Mouse (Mus musculus) intestine, embryonic 14.5 days (tissue): ENCODE data around the gene St6galnac3. TPM values are rescaled to one million over a fixed set of nuclear protein-coding genes. Genes with fewer than 3 reads are reported as not detected.
A peak's percentile ranks its signal among the peaks of the same experiment; 100 is the strongest.

Source experiments
- ATAC-seq: fragments of 200-750 bp; cut with Nextera tagmentation; replicated peaks from 2 replicates; pipeline ENCODE4 v1.8.0; 2017; ENCODE audit warnings: low read depth, moderate number of reproducible peaks, moderate TSS enrichment, moderate library complexity; ENCODE audit not compliant: low FRiP score, low TSS enrichment
- DNase-seq: peaks from one replicate; pipeline ENCODE4 v3.0.0-alpha.2; 2018; ENCODE audit warnings: low spot score
- H3K27ac ChIP-seq: fragments of 300-500 bp; sonication (generic); 2 replicates; pipeline ENCODE4 v1.5.1; 2014; ENCODE audit warnings: low read depth, mild to moderate bottlenecking, control low read depth
- H3K27me3 ChIP-seq: fragments of 300-500 bp; sonication (generic); replicated peaks from 2 replicates; pipeline ENCODE4 v1.6.1; 2014; ENCODE audit warnings: low read length, control low read depth; ENCODE audit not compliant: control insufficient read depth, insufficient read depth
- H3K36me3 ChIP-seq: fragments of 300-500 bp; sonication (generic); 2 replicates; pipeline ENCODE4 v1.6.1; 2014; ENCODE audit warnings: low read length, control low read depth; ENCODE audit not compliant: control insufficient read depth, insufficient read depth
- H3K4me1 ChIP-seq: fragments of 300-500 bp; sonication (generic); replicated peaks from 2 replicates; pipeline ENCODE4 v1.6.1; 2014; ENCODE audit warnings: low read length, control low read depth, mixed read lengths; ENCODE audit not compliant: control insufficient read depth, insufficient read depth
- H3K4me2 ChIP-seq: fragments of 300-500 bp; sonication (generic); 2 replicates; pipeline ENCODE4 v1.6.1; 2014; ENCODE audit warnings: low read length
- H3K4me3 ChIP-seq: fragments of 300-500 bp; sonication (generic); 2 replicates; pipeline ENCODE4 v1.5.1; 2014; ENCODE audit warnings: low read depth, low read length, control low read depth, mixed read lengths
- H3K9ac ChIP-seq: fragments of 300-500 bp; sonication (generic); 2 replicates; pipeline ENCODE4 v1.6.1; 2014; ENCODE audit warnings: mild to moderate bottlenecking, low read length
- H3K9me3 ChIP-seq: fragments of 300-500 bp; sonication (generic); 2 replicates; pipeline ENCODE4 v1.6.1; 2016; ENCODE audit warnings: low read length, control low read depth; ENCODE audit not compliant: control insufficient read depth
- WGBS: fragments of 180-500 bp; shearing (Covaris S2); extraction: QIAGEN DNeasy Blood & Tissue Kit; methylation state at CpG from one replicate; pipeline ENCODE4 v1.1.7; 2014; 5-methylcytosine and 5-hydroxymethylcytosine counted together
- polyA plus RNA-seq: library from polyadenylated mRNA; unstranded; fragments of >200 nt; fragmentation: Nextera tagmentation; extraction: Ambion mirVana; gene quantifications from 2 replicates; pipeline ENCODE4 v1.2.1, GENCODE M21; 2014

Gene St6galnac3
- polyA plus RNA-seq, 1 experiment from 2014 or later = 45.5 TPM

DNA sequence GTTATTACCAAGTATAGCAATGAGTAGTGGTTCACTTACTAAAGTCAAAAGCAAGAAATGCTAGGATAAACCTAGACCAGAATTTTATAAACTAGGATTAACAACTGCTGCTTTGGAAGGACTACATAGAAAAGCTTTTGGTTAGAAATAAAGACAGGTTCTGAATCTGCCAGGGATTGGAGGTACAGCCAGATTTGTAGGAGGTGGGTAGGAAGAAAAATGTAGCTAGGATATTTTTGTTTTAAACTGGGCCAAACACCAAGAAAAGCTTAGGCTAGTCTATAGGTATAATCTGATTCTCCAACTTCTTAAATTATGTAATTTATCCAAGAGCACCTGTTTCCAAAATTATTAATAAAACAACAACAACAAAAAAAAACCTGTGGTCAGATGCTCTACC lies 3.6 kb upstream of the St6galnac3 start:
- no peak overlapping the region for H3K4me3 ChIP-seq
- H3K9ac ChIP-seq = no peak overlapping the region
- ATAC-seq (no peak), DNase-seq (no peak)
- H3K4me2 ChIP-seq = no peak overlapping the region
- H3K9me3 ChIP-seq = no peaks in the 10 kb centered on the region
- no peaks in the 10 kb centered on the region for H3K27me3 ChIP-seq
- H3K4me1 ChIP-seq = peaks cover 25% of the 10 kb centered on the region
- no peaks in the 10 kb centered on the region for H3K36me3 ChIP-seq
- H3K27ac ChIP-seq = no peak overlapping the region

DNA sequence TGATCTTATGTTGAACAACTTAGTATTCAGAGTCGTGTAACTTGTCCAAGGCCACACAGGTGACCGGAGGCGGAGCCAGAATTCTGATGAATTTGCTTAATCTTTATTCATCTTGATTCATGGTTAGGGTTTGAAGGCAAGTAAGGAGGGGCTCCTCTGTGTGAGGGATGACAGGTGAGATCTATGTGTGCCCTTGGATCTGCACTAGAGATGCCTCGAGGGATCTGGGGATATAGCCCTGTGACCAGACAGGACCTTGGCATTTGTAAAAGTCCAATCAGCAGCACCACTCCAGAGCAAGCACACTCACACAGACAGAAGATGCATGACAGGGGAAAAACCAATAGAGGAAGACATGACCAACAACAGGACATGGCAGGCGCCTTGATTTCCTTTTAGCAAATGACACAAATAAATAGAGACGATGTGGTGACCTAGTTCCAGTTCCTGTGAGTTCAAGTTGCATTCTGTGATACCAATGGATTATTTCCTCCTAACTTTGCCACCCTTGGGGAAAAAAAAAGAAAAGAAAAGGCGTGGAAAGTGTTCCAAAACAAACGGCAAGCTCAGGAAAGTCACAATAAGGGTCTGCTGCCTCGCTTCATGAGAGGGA lies 1.4 kb downstream of the St6galnac3 start:
- peak overlapping the region; percentile 90 for H3K4me2 ChIP-seq
- H3K36me3 ChIP-seq = no peaks in the 10 kb centered on the region
- peaks cover 40% of the 10 kb centered on the region for H3K4me1 ChIP-seq
- H3K27ac ChIP-seq = no peak overlapping the region
- no peak overlapping the region for H3K9ac ChIP-seq
- 74% methylated on average over 9 of the region's 9 CpGs for WGBS
- ATAC-seq (no peak), DNase-seq (no peak)
- H3K4me3 ChIP-seq = peak overlapping the region; percentile 80
- no peaks in the 10 kb centered on the region for H3K27me3 ChIP-seq
- H3K9me3 ChIP-seq = no peaks in the 10 kb centered on the region

DNA sequence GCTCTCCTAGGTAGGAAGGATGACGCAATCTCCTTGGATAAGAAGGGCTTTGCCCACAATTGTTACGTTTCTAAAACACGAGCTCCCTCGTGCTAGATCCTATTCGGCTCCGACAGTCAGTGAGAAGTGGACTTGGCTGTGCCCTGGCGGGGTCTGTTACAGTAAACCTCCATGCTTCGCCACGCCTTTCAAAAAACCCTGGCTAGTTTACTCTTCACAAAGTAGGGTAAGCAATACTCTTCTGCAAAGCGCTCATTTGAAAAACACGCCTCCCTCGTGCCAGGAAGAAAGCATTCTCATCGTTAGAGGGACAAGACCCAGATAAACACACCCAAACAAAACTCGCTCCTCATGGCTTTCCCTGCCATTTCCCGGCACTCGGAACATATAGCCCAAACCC lies 3.4 kb downstream of the St6galnac3 start:
- DNase-seq (no peak), ATAC-seq (no peak)
- Histone ChIP-seq H3K4me3 (no peak overlapping the region), H3K27ac (no peak overlapping the region), H3K9ac (no peak overlapping the region), H3K27me3 (no peaks in the 10 kb centered on the region), H3K9me3 (no peaks in the 10 kb centered on the region), H3K36me3 (no peaks in the 10 kb centered on the region), H3K4me1 (peaks cover 47% of the 10 kb centered on the region), H3K4me2 (no peak overlapping the region)
- WGBS = 81% methylated on average over 16 of the region's 16 CpGs

DNA sequence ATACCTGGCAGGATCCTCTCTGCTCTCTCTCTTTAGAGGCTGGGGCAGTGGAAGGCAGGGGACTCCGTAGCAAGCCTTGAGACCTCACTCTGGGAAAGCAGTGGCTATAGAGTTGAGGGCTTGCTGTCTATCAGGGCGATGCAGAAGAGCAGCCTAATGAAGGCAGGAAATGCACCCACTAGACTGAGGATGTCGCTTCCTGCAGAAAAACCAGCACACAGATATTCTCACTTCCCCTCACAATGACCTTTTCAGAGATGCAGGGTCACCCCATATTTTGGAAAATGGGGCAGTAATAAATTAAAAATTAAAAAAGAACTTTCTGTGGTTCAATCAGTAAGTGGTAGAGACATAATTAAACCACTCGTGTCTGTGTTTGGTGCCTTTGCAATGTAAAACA lies 4.1 kb downstream of the St6galnac3 start:
- H3K27me3 ChIP-seq = no peaks in the 10 kb centered on the region
- ATAC-seq (no peak), DNase-seq (no peak)
- H3K4me3 ChIP-seq = no peak overlapping the region
- no peaks in the 10 kb centered on the region for H3K36me3 ChIP-seq
- 63% methylated on average over 4 of the region's 4 CpGs for whole genome bisulfite sequencing
- no peak overlapping the region for H3K4me2 ChIP-seq
- peaks cover 48% of the 10 kb centered on the region for H3K4me1 ChIP-seq
- H3K9me3 ChIP-seq = no peaks in the 10 kb centered on the region
- no peak overlapping the region for H3K27ac ChIP-seq
- no peak overlapping the region for H3K9ac ChIP-seq

DNA sequence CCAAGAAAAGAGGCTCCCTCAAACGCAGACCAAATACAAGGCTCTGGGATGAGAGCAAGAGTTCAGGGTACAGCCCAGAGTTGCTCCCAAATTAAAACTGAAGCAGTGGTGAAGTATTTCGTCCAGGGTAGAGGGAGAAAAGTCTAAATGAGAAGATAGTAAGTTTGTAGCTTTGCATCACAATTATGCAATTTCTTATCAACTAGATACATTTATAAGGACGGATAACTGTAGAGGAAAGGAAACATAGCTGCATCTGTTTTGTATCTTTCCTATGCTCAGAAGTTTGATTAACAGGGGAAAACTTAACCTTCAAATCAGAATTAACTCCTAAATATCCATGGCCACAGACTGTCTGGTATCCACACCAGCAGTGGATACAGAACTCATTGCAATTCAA lies 4.7 kb downstream of the St6galnac3 start:
- Histone ChIP-seq H3K4me1 (peaks cover 51% of the 10 kb centered on the region), H3K36me3 (no peaks in the 10 kb centered on the region), H3K4me3 (no peak overlapping the region), H3K9ac (no peak overlapping the region), H3K4me2 (peak overlapping the region; percentile 20; the same call in 1 of the 2 replicates), H3K27ac (peak overlapping the region; percentile 82), H3K27me3 (no peaks in the 10 kb centered on the region), H3K9me3 (no peaks in the 10 kb centered on the region)
- no peak for DNase-seq
- WGBS = 46% methylated on average over 3 of the region's 3 CpGs
- ATAC-seq = no peak

DNA sequence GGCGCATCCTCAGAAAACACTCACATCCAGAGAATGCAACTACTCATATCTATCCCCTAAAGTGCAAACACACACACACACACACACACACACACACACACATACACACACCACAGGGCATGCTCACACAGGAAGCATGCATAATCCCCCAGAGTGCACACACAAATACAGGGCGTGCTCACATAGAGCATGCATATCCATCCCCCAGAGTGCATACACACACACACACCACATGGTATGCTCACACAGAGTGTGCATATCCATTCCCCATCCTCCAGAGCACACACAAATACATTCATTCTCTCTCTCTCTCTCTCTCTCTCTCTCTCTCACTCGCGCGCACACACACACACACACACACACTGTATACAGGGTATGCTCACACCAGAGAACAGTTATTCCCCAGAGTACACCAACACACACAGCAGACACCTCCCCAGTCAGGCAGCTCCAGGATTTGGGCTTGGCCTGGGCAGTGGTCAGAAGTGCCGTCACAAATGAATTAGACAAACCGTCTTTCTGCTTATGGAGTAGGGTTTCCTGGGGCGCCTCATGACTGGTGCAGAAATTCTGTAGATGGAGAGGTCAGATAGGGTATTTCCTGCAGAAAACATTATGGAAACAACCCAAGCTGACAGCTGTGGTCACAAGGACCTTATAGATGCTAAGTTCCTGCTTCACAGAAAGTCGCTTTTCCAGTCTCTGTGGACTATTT lies 5.6 kb downstream of the St6galnac3 start:
- Histone ChIP-seq H3K4me3 (no peak overlapping the region), H3K4me2 (peak overlapping the region; percentile 20; the same call in 1 of the 2 replicates), H3K27me3 (no peaks in the 10 kb centered on the region), H3K27ac (peak overlapping the region; percentile 82), H3K36me3 (no peaks in the 10 kb centered on the region), H3K4me1 (peaks cover 59% of the 10 kb centered on the region), H3K9ac (no peak overlapping the region), H3K9me3 (no peaks in the 10 kb centered on the region)
- 61% methylated on average over 9 of the region's 9 CpGs for WGBS
- ATAC-seq (peak; percentile 60; the same call in 1 of the 2 replicates), DNase-seq (no peak)

DNA sequence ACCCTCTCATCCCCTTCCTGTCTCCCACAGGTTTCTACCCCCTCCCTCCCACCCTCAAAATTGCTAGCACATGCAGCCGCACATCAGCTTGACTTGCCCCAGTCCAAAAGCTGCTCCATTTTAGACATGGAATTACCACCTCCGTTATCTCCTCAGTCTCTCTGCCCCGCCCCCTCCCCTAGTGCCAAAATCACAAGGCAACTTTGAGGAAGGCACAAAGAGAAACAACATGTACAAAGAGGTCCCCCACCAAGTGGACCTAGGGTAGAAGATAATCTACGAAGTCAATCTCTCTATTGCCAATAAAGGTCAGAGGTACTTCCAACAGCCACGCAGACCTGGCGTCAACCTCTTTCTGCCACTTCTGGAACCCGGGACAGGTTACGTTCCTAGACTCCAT lies 6.2 kb downstream of the St6galnac3 start:
- Histone ChIP-seq H3K27ac (no peak overlapping the region), H3K36me3 (no peaks in the 10 kb centered on the region), H3K4me3 (no peak overlapping the region), H3K9me3 (peaks cover 6% of the 10 kb centered on the region), H3K4me2 (no peak overlapping the region; the same call in 1 of the 2 replicates), H3K9ac (no peak overlapping the region), H3K4me1 (peaks cover 53% of the 10 kb centered on the region), H3K27me3 (no peaks in the 10 kb centered on the region)
- DNase-seq (no peak), ATAC-seq (no peak)
- 74% methylated on average over 8 of the region's 8 CpGs for WGBS

DNA sequence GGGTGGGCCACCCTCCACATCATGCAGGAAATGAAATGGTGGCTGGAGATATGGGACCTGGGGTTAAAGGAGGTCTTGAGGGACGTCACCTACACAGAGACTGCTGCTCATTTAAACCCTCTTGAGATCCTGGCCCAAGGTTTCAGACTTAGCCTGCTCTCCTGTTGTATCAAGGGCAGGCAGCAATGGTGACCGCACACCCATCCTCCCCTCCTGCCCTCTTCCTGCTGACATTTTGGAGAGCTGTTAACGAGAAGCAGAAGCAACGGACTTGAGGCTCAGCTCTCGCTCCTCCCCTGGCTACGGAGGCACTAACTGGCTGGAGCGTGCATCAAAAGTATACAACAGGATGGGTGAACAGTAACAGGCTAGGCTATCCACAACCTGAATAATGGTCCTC lies 7.2 kb downstream of the St6galnac3 start:
- Histone ChIP-seq H3K27ac (no peak overlapping the region), H3K9me3 (peaks cover 7% of the 10 kb centered on the region), H3K27me3 (no peaks in the 10 kb centered on the region), H3K4me2 (no peak overlapping the region), H3K4me1 (peaks cover 45% of the 10 kb centered on the region), H3K36me3 (no peaks in the 10 kb centered on the region), H3K9ac (no peak overlapping the region), H3K4me3 (no peak overlapping the region)
- DNase-seq (no peak), ATAC-seq (no peak)
- whole genome bisulfite sequencing = 57% methylated on average over 7 of the region's 7 CpGs

DNA sequence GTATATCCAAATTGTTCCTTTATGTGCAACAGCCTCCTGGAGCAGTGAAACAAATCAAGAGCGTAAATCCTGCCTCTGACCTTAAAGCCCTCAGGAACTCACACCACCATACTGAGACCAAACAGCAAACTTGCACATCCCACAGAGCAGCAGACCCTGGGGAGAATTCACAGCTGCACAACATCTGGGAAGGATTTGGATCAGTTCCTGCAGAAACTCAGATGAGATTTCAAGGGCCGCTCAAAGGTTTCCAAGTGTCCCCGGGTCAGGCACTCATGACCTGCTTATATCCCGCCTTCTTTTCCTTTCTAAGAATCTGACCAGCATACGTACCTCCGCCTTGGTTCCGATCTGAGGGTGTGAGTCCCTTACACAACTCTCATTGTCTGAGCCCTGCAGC lies 9.3 kb downstream of the St6galnac3 start:
- H3K27ac ChIP-seq = peak overlapping the region; percentile 33; the same call in 1 of the 2 replicates
- no peak for DNase-seq
- WGBS = 43% methylated on average over 7 of the region's 7 CpGs

More for the DNA sequence above, 9.3 kb downstream of the St6galnac3 start:
- Histone ChIP-seq H3K27me3 (no peaks in the 10 kb centered on the region), H3K4me2 (0 out of 2 replicates have a peak overlapping the region, but pooled peaks have one; percentile 3), H3K36me3 (no peaks in the 10 kb centered on the region), H3K9me3 (peaks cover 7% of the 10 kb centered on the region), H3K9ac (no peak overlapping the region), H3K4me3 (no peak overlapping the region), H3K4me1 (peaks cover 39% of the 10 kb centered on the region)
- no peak for ATAC-seq
